Mouse (Mus musculus) gastrocnemius, postnatal 14 days (tissue): ENCODE data around the gene Bcl11b. TPM values are rescaled to one million over a fixed set of nuclear protein-coding genes. Genes with fewer than 3 reads are reported as not detected.

Experiments
- DNase-seq: peaks from one replicate; pipeline ENCODE4 v3.0.0; 2021; ENCODE audit warnings: mixed read lengths
- intact Hi-C: fragments of 180-260 bp; cut with DNase I; formaldehyde crosslinking; loops from one replicate; pipeline ENCODE4 v1.15.1; 2025; ENCODE audit warnings: low total_unique reads
- total RNA-seq, 2 experiments: library from RNA; stranded (reverse); gene quantifications; 2 replicates each; pipeline ENCODE4 v1.2.3; 2021

Bcl11b gene
- total RNA-seq, 2 experiments from 2014 or later: 0.06 to 0.11 TPM

GRCm38 (mm10) chr12:107949416-107949815 lies 54.0 kb downstream of the Bcl11b start:
- DNase-seq: no peak
- intact Hi-C loops: no loop called here

GRCm38 (mm10) chr12:107942100-107942499 lies 61.3 kb downstream of the Bcl11b start:
- intact Hi-C loops: no loop called here
- no peak for DNase-seq

- no peak for DNase-seq
- intact Hi-C loops: no loop called here
Observed at GRCm38 (mm10) chr12:107940774-107941173, 62.6 kb downstream of the Bcl11b start.

- intact Hi-C loops: no loop called here
Observed at GRCm38 (mm10) chr12:107939177-107939576, 64.2 kb downstream of the Bcl11b start.

GRCm38 (mm10) chr12:107936972-107937371 lies 66.4 kb downstream of the Bcl11b start:
- no peak for DNase-seq
- intact Hi-C loops: no loop called here

More at GRCm38 (mm10) chr12:107939177-107939576, 64.2 kb downstream of the Bcl11b start:
- no peak for DNase-seq

DNA sequence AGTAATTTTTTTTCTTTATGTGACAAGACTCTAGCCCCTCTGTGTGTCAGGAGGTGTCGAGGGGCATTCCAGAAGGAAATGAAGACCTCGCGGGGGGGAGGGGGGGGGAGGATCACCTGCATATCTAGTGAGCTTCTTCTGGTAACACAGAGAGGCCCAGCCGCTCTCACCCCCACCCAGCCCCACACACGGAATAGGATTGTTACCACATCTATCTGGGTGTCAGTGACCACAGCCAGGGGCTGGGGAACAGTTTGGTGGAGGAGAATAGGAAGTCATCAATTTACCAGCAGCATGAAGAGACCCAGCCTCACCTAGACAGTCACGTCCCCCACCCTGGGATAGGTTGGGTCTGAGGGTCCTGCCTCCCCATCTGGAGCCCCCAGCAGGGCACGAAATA lies 67.0 kb downstream of the Bcl11b start:
- intact Hi-C loops: no loop called here
- no peak for DNase-seq

DNA sequence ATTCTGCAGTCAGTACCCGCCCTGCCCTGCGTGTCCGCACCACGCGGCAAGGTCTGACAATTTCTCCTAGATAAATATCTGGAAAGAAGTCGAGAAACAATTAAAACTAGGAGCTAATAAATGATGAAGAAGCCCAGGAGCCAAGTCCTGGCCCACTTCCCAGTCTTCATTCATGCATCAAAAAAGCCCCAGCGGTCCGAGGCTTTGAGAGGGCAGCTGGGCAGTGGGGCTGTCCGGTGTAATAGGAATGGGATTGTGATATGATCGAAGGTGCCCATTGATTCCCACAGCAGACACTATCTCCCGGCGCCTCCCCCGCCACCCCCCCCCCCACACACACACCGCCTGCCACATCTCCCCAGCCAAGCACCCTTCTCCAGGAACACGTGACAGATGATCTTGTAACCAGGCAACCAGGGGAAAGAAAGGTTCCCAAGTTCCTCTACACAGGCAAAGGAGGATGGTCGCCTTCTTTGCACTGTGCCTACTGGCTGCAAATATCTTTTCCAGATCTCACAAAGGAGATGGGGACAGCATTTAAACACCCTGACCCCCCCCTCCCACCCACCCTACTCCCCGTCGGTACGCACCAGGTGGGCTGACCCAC lies 68.5 kb downstream of the Bcl11b start:
- intact Hi-C loops: no loop called here
- DNase-seq: no peak

DNA sequence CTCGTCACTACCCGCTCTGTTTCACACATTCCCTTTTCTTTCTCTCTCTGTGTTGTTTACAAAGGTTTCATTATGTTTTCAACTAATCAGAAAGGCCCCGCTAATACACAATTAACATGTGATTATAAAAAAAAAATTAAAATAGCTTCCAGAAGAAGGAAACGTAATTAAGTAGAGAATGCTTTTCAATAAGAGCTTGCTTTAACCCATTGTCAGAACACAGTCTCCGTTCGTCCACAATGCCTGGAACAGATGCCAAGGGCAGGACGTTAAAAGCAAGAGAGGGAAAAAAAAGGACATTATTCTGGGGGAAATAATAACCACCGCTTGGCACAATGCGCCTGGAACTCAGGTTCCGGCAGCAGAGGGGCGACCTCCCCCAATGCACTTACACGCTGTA lies 71.3 kb downstream of the Bcl11b start:
- DNase-seq: no peak
- intact Hi-C loops: no loop called here

- DNase-seq: no peak
- intact Hi-C loops: no loop called here
Observed at GRCm38 (mm10) chr12:107931476-107931875, 71.9 kb downstream of the Bcl11b start.

DNA sequence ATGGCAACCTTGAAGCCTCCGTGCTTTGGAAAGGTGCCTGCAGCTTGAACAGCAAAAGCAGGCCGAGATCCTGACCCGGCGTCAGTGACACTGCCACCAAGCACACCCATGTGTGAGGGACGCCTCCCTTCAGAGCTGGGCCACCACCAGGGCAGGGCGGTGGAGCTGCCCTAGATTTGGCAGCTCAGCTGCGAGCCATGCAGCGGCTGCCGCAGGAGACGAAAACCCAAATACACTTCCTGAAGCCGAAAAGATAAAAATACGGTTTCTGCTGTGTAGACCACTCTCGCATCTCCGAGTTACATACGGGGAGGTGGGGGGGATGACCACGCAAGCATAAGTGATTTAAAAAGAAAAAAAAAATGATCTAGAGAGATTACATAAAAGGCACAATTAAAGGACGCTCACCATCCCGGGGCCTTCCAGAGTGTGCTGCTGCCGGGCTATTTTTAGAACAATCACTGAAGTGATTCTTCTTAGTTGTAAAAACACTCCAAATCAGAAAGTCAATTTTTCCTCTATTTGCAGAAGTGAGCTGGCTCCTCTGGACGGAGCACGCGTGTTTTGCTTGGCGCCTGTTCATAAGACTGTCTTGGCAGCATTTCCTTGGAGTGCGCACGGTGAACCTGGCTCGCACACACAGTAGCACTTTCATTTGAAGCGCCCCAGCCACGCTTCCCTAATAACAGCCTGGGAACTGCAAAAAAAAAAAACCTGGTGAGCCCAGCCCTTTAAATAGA lies 72.6 kb downstream of the Bcl11b start:
- peak; percentile 44 for DNase-seq
- intact Hi-C loops: no loop called here

- intact Hi-C loops: no loop called here
- no peak for DNase-seq
Observed at GRCm38 (mm10) chr12:107928905-107929304, 74.5 kb downstream of the Bcl11b start.

- no peak for DNase-seq
- intact Hi-C loops: no loop called here
Observed at GRCm38 (mm10) chr12:107928464-107928901, 74.9 kb downstream of the Bcl11b start.

DNA sequence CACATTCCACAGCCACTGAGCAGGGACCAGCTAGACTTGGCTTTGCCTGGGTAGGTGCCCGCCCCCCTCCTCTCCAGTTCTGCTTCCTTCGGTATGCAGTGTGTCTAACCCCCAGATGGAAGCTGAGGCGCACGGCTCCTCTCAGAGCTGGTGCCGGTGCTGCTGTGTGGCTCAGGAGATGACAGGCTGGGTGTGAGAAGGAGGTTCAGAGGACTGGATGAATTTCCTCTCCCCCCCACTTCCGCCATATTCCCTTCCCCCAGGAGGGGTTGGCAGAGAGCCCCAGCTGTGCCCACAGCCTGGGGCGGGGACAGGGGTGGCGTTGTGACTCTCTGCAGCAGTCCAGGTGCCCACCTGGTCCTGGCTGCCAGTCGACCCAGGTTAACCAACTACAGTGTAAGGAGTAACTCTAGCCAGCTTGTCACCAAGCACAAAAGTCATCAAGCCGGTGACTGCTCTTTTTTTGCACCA lies 75.4 kb downstream of the Bcl11b start:
- no peak for DNase-seq
- intact Hi-C loops: no loop called here

GRCm38 (mm10) chr12:107926074-107926855 lies 77.1 kb downstream of the Bcl11b start:
- no peak for DNase-seq
- intact Hi-C loops: no loop called here

DNA sequence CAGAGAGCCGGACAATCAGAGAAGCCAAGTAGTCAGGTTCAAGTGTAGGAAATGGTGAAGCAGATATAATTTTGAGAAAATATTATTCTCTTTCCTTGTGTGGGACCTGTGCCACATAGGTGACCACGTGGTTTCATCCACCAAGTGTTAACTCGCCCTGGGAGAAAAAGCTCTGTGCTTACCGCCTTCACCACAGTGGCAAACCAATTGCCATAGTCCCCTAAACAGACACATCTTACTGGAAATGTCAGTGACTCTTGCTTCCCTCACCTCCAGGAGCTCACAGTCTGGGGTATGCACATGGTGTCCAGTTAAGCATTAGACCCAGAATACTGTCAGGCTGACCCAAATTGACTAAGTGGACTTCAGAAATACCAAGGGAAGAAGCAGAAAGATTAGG lies 78.7 kb downstream of the Bcl11b start:
- intact Hi-C loops: no loop called here
- DNase-seq: no peak

- intact Hi-C loops: no loop called here
- DNase-seq: no peak
Observed at GRCm38 (mm10) chr12:107923963-107924362, 79.4 kb downstream of the Bcl11b start.

DNA sequence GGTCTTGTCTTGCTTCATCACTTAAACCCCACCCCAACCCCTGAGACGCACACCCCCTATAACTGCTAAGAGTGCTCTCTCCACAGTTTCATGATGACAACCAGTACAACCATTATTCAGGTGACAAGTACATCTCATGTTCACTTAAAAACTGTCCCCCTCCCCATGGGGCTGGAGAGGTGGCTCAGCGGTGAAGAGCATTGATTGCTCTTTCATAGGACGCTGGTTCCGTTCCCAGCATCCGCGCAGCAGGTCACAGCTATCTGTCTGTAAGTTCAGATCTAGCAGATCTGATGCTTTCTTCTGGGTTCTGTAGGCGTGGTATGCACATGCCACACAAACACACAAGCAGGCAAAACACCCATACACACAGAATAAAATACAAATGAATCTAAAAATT lies 81.2 kb downstream of the Bcl11b start:
- intact Hi-C loops: no loop called here
- no peak for DNase-seq

GRCm38 (mm10) chr12:107921566-107921965 lies 81.8 kb downstream of the Bcl11b start:
- intact Hi-C loops: no loop called here
- DNase-seq: no peak

- no peak for DNase-seq
- intact Hi-C loops: no loop called here
Observed at GRCm38 (mm10) chr12:107921154-107921553, 82.2 kb downstream of the Bcl11b start.

DNA sequence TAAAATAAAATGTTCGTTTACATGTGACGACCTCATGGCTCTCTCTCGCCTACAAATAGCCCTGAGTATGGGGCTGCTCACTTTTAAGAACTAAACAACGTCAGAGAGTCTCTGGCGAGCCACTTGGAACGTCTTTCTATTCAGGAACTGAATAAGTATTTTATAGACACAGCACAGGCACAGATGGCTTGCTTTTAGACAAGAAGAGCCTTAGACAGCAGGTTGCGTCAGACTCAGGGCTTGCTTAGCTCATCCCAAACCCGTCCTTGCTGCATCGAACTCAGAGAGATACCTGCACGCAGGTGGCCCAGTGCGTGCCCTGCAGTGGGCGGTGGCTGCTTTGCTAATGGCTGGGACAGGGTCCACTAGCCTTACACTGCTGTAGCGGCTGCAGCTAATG lies 82.7 kb downstream of the Bcl11b start:
- intact Hi-C loops: no loop called here
- no peak for DNase-seq
